In the genomic region with DNA sequence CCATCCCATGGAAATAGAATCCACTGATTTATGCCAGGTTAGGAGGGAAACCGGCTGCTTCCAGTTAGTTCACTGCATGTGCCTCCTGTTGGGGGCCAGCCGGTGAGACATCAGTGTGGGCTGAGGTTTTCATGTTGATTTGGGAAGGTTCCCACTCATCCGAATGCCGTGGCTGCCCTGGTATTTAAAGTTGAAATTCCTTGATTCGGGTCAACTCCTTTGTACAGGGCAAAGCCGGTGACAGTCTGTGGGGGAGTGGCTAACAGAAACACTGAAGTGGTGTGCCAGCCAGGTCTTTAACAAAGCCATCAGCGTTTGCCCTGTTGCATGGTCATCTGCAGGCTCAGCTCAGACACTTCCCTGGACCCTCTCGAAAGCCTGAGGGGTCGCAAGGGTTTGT, we compare ENCODE assay signal across 8 mouse cellular contexts. TPM values are rescaled to one million over a fixed set of nuclear protein-coding genes. Genes with fewer than 3 reads are reported as not detected.
A peak's percentile ranks its signal among the peaks of the same experiment; 100 is the strongest.
DNase-seq lines count a peak whose midpoint lies in the region; ATAC-seq and TF ChIP-seq lines count a peak whose summit lies in the region.

No protein-coding gene starts in this region.

- H3K27ac ChIP-seq in heart, embryonic 15.5 days: no peak overlapping the region
- H3K27ac ChIP-seq in forebrain, embryonic 12.5 days: no peak overlapping the region
- no peak overlapping the region for H3K27ac ChIP-seq in neural tube, embryonic 15.5 days (replicated peaks)
- H3K27ac ChIP-seq in gastrocnemius, adult 2 months: no peak overlapping the region

- peaks cover 10% of the 10 kb centered on the region; the same call in 1 of the 2 replicates for H3K27me3 ChIP-seq in heart, embryonic 15.5 days
- H3K27me3 ChIP-seq in forebrain, embryonic 12.5 days: peaks cover 75% of the 10 kb centered on the region
- peaks cover 12% of the 10 kb centered on the region for H3K27me3 ChIP-seq in neural tube, embryonic 15.5 days (replicated peaks)

- TF ChIP-seq CTCF in gastrocnemius, adult 2 months (IDR thresholded peaks at IDR 0.05): no peak

- H3K9ac ChIP-seq in heart, embryonic 15.5 days: no peak overlapping the region
- no peak overlapping the region for H3K9ac ChIP-seq in forebrain, embryonic 12.5 days
- no peak overlapping the region for H3K9ac ChIP-seq in neural tube, embryonic 15.5 days (replicated peaks)

- DNase-seq in heart, postnatal 14 days: no peak
- DNase-seq in kidney, postnatal 36 days: peak; percentile 60 to 68
- DNase-seq in right cerebral cortex, postnatal 4 days: no peak
- no peak for DNase-seq in left cerebral cortex, postnatal 36 days (ENCODE audit: low spot score in 2 of 2)
- DNase-seq in gastrocnemius, adult 2 months: no peak

- H3K4me1 ChIP-seq in heart, embryonic 15.5 days (replicated peaks): peaks cover 24% of the 10 kb centered on the region
- peaks cover 27% of the 10 kb centered on the region for H3K4me1 ChIP-seq in forebrain, embryonic 12.5 days
- peaks cover 22% of the 10 kb centered on the region for H3K4me1 ChIP-seq in neural tube, embryonic 15.5 days

- H3K36me3 ChIP-seq in heart, embryonic 15.5 days: no peaks in the 10 kb centered on the region
- H3K36me3 ChIP-seq in forebrain, embryonic 12.5 days (replicated peaks): no peaks in the 10 kb centered on the region
- H3K36me3 ChIP-seq in neural tube, embryonic 15.5 days: no peaks in the 10 kb centered on the region

- H3K4me2 ChIP-seq in heart, embryonic 15.5 days: peak overlapping the region; percentile 55; the same call in 1 of the 2 replicates
- no peak overlapping the region for H3K4me2 ChIP-seq in forebrain, embryonic 12.5 days
- H3K4me2 ChIP-seq in neural tube, embryonic 15.5 days: peak overlapping the region; percentile 13; the same call in 1 of the 2 replicates

- WGBS in heart, embryonic 15.5 days: 36% methylated on average over 9 of the region's 9 CpGs
- WGBS in forebrain, embryonic 12.5 days: 18% methylated on average over 9 of the region's 9 CpGs
- 26% methylated on average over 9 of the region's 9 CpGs for WGBS in neural tube, embryonic 15.5 days

- H3K4me3 ChIP-seq in heart, embryonic 15.5 days: no peak overlapping the region
- H3K4me3 ChIP-seq in forebrain, embryonic 12.5 days (replicated peaks): no peak overlapping the region
- H3K4me3 ChIP-seq in neural tube, embryonic 15.5 days (replicated peaks): no peak overlapping the region
- no peak overlapping the region for H3K4me3 ChIP-seq in gastrocnemius, adult 2 months

- intact Hi-C loops in heart, postnatal 14 days (cut with DNase I): no loop called here
- intact Hi-C loops in left cerebral cortex, postnatal 36 days (cut with DNase I): no loop called here
- intact Hi-C loops in gastrocnemius, adult 2 months (cut with DNase I): no loop called here

- no peak for ATAC-seq in heart, embryonic 15.5 days (replicated peaks; ENCODE audit: insufficient number of reproducible peaks, insufficient read depth, low FRiP score, low read depth)
- ATAC-seq in forebrain, embryonic 12.5 days (ENCODE audit: low FRiP score): peak; percentile 33; the same call in 1 of the 2 replicates
- ATAC-seq in neural tube, embryonic 15.5 days (ENCODE audit: low FRiP score): no peak

- no peaks in the 10 kb centered on the region for H3K9me3 ChIP-seq in heart, embryonic 15.5 days (replicated peaks)
- H3K9me3 ChIP-seq in forebrain, embryonic 12.5 days: peaks cover 7% of the 10 kb centered on the region; the same call in 1 of the 2 replicates
- 0 out of 2 replicates have a peak, but pooled peaks cover 7% of the 10 kb centered on the region for H3K9me3 ChIP-seq in neural tube, embryonic 15.5 days (replicated peaks)

RNA-seq across cellular contexts. Expression of gene Gm10320, which starts 41.6 kb away (rescaled TPM):
- 0.36 and 0.79 TPM in 2 replicates for polyA plus RNA-seq in heart, embryonic 15.5 days (2015; fragmentation: Nextera tagmentation; extraction: Ambion mirVana)
- not detected for total RNA-seq in heart, postnatal 14 days (2021)
- 0.93 and 1.4 TPM in 2 replicates for polyA plus RNA-seq in forebrain, embryonic 12.5 days (2016; fragmentation: Nextera tagmentation; extraction: Ambion mirVana)
- polyA plus RNA-seq in neural tube, embryonic 15.5 days (2015; fragmentation: Nextera tagmentation; extraction: Ambion mirVana): 0.74 and 1.0 TPM in 2 replicates
- total RNA-seq in left cerebral cortex, postnatal 36 days (2021): not detected
- not detected for total RNA-seq in gastrocnemius, adult 2 months (2021)

Comparison
In these comparisons a context has a peak if more than half of its experiments do, and no peak if none do; other contexts are left out.
1. DNase-seq: peak in kidney, postnatal 36 days (2 of 2); none in heart, postnatal 14 days (0 of 2), right cerebral cortex, postnatal 4 days (single experiment), left cerebral cortex, postnatal 36 days (0 of 2) and gastrocnemius, adult 2 months (single experiment).